Mouse (Mus musculus): ENCODE measurements at regions not wholly inside any gene's neighbourhood (a gene's known extent, or its start where the extent isn't known, plus 50 kb on each side); places are given as distances from the start of the nearest gene placed in this dataset.

DNA sequence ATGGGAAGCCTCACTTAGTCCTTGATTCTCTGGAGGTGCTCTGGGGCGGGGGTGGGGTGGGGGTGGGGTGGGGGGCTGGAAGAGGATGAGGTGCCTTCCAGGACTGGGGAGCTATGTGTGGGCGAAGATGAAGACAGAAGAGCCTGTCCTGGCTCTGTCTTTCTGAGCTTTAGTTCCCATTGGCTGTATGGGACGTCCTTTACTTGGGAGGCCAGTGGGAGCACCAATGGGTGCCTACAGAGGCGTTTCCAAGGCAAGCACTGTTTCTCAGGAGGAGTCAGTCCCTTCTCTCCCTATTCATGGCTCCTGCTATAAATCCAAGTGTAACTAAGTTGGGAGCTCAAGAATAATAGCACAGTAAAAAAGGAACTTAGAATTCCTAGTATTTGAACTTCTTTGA lies 108.9 kb upstream of the Npvf start:
- no peak overlapping the region for H3K9ac ChIP-seq (ENCODE audit: low read depth, low read length)
- no peak for DNase-seq (ENCODE audit: low spot score)
- H3K27ac ChIP-seq, result no peak overlapping the region
- H3K36me3 ChIP-seq (ENCODE audit: insufficient read depth, low read length), result no peaks in the 10 kb centered on the region
- no peak for ATAC-seq (replicated peaks; ENCODE audit: low FRiP score, low read depth)
- no peaks in the 10 kb centered on the region for H3K9me3 ChIP-seq (replicated peaks; ENCODE audit: low read length)
- 62% methylated on average over 4 of the region's 4 CpGs for WGBS
- no peak overlapping the region for H3K4me3 ChIP-seq (replicated peaks; ENCODE audit: low read depth, low read length)
- no peaks in the 10 kb centered on the region for H3K4me1 ChIP-seq (replicated peaks; ENCODE audit: insufficient read depth, low read length)
- no peaks in the 10 kb centered on the region for H3K27me3 ChIP-seq (ENCODE audit: insufficient read depth, low read length)
- no peak for TF ChIP-seq CTCF (IDR thresholded peaks at IDR 0.05; ENCODE audit: low read depth)
- H3K4me2 ChIP-seq (ENCODE audit: low read length), result no peak overlapping the region

DNA sequence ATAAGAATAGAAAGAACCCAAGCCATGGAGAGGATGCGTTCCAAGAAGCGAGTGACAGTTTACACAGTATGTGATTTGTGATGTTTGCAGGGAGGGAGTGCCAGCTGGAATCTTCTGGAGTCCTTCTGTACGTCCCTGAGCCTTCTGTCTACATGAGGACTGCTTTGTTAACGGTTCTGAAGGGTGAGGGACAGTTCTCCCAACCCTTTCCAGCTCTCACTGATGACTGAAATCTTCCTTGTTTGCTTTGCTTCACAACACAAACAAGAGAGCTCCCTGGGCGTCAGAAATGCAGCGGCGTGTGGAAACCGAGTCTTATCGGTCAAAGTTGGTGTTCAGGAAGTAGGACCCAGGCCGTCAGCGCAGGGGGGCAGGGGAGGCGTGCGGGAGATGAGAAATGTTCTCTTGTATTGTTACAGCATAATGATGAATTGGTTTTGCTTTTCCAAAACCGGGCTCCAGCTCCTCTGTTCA lies 112.2 kb upstream of the Npvf start:
- no peak for ATAC-seq (replicated peaks; ENCODE audit: low FRiP score, low read depth)
- Histone ChIP-seq H3K4me2 (ENCODE audit: low read length) (peak overlapping the region; percentile 23; the same call in 1 of the 2 replicates), H3K4me3 (replicated peaks; ENCODE audit: low read depth, low read length) (no peak overlapping the region), H3K27ac (no peak overlapping the region), H3K4me1 (replicated peaks; ENCODE audit: insufficient read depth, low read length) (no peaks in the 10 kb centered on the region), H3K27me3 (ENCODE audit: insufficient read depth, low read length) (no peaks in the 10 kb centered on the region), H3K36me3 (ENCODE audit: insufficient read depth, low read length) (no peaks in the 10 kb centered on the region), H3K9me3 (replicated peaks; ENCODE audit: low read length) (no peaks in the 10 kb centered on the region), H3K9ac (ENCODE audit: low read depth, low read length) (no peak overlapping the region)
- DNase-seq (ENCODE audit: low spot score), result peak; percentile 35
- TF ChIP-seq CTCF (IDR thresholded peaks at IDR 0.05; ENCODE audit: low read depth), result no peak
- 45% methylated on average over 14 of the region's 14 CpGs for WGBS

DNA sequence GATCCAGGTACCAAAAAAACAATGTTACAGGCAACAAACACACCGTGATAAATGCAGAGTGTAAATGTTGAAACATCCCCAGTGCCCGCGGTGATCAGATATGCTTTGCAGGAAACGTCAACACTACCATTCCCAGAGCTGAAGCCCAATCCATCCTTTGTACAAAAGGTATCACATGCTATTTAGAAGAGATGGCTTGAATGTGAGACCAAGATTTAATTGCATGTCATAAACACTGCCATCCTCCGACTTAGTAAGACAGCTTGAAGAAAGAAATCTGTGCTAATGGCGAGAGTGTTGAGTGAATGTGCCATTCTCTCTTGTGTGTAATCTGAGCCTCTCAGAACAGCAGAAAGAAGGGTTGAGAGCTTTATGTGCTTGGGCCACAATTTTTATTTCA lies 112.9 kb upstream of the Npvf start:
- Histone ChIP-seq H3K27me3 (ENCODE audit: insufficient read depth, low read length) (no peaks in the 10 kb centered on the region), H3K9me3 (replicated peaks; ENCODE audit: low read length) (no peaks in the 10 kb centered on the region), H3K4me3 (replicated peaks; ENCODE audit: low read depth, low read length) (no peak overlapping the region), H3K4me1 (replicated peaks; ENCODE audit: insufficient read depth, low read length) (no peaks in the 10 kb centered on the region), H3K36me3 (ENCODE audit: insufficient read depth, low read length) (no peaks in the 10 kb centered on the region), H3K4me2 (ENCODE audit: low read length) (no peak overlapping the region), H3K9ac (ENCODE audit: low read depth, low read length) (no peak overlapping the region), H3K27ac (no peak overlapping the region)
- ATAC-seq (replicated peaks; ENCODE audit: low FRiP score, low read depth) (no peak), DNase-seq (ENCODE audit: low spot score) (no peak)
- TF ChIP-seq CTCF (IDR thresholded peaks at IDR 0.05; ENCODE audit: low read depth), result no peak
- WGBS, result 33% methylated on average over 6 of the region's 6 CpGs

DNA sequence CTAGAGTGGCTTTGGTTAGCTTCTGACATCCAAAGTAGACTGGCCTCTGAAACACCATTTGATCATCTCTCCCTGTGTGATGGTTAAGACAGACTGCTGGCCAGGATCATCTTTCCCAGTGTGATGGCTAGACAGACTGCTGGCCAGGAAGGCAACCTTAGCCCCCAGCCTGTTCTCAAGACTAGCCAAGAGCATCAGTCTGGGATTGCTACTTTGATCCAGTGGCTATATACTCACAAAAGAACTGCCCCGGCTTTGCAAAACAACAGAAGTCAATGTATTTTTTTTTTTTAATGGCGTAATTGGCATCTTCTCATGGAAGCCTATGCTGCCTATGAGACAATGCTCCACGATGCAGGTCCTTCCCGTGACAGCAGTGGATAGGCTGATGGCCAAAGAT lies 113.6 kb upstream of the Npvf start:
- WGBS, result 85% methylated on average over 4 of the region's 4 CpGs
- Histone ChIP-seq H3K4me3 (replicated peaks; ENCODE audit: low read depth, low read length) (no peak overlapping the region), H3K27ac (no peak overlapping the region), H3K36me3 (ENCODE audit: insufficient read depth, low read length) (no peaks in the 10 kb centered on the region), H3K4me2 (ENCODE audit: low read length) (no peak overlapping the region), H3K4me1 (replicated peaks; ENCODE audit: insufficient read depth, low read length) (no peaks in the 10 kb centered on the region), H3K9me3 (replicated peaks; ENCODE audit: low read length) (no peaks in the 10 kb centered on the region), H3K27me3 (ENCODE audit: insufficient read depth, low read length) (no peaks in the 10 kb centered on the region), H3K9ac (ENCODE audit: low read depth, low read length) (no peak overlapping the region)
- no peak for DNase-seq (ENCODE audit: low spot score)
- TF ChIP-seq CTCF (IDR thresholded peaks at IDR 0.05; ENCODE audit: low read depth), result no peak
- ATAC-seq (replicated peaks; ENCODE audit: low FRiP score, low read depth), result no peak

DNA sequence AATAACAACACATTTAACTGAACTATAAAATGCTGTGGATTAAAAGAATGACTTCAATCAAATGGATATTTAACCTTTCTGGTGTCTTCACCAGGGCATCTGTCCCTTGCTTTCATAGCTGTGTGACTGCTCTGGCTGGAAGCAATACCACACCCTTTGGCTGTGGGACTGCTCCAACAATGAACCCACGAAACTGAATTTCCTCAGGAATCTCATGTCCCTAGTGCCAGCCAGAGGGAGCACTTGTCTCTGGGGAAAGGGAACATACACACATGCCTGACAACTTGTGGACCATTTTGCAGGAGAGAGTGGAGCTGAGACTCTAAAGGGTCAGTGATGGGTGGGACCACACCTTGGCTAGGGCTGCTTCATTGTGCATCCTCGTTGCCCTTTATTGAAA lies 114.9 kb upstream of the Npvf start:
- ATAC-seq (replicated peaks; ENCODE audit: low FRiP score, low read depth), result no peak
- no peaks in the 10 kb centered on the region for H3K27me3 ChIP-seq (ENCODE audit: insufficient read depth, low read length)
- no peaks in the 10 kb centered on the region for H3K36me3 ChIP-seq (ENCODE audit: insufficient read depth, low read length)
- WGBS, result 76% methylated on average over 2 of the region's 2 CpGs
- no peak overlapping the region for H3K4me3 ChIP-seq (replicated peaks; ENCODE audit: low read depth, low read length)
- H3K9me3 ChIP-seq (replicated peaks; ENCODE audit: low read length), result no peaks in the 10 kb centered on the region
- no peak for DNase-seq (ENCODE audit: low spot score)
- no peak overlapping the region for H3K4me2 ChIP-seq (ENCODE audit: low read length)
- H3K9ac ChIP-seq (ENCODE audit: low read depth, low read length), result no peak overlapping the region
- no peaks in the 10 kb centered on the region for H3K4me1 ChIP-seq (replicated peaks; ENCODE audit: insufficient read depth, low read length)
- peak; percentile 31; the same call in 1 of the 2 replicates for TF ChIP-seq CTCF (IDR thresholded peaks at IDR 0.05; ENCODE audit: low read depth)
- H3K27ac ChIP-seq, result no peak overlapping the region

DNA sequence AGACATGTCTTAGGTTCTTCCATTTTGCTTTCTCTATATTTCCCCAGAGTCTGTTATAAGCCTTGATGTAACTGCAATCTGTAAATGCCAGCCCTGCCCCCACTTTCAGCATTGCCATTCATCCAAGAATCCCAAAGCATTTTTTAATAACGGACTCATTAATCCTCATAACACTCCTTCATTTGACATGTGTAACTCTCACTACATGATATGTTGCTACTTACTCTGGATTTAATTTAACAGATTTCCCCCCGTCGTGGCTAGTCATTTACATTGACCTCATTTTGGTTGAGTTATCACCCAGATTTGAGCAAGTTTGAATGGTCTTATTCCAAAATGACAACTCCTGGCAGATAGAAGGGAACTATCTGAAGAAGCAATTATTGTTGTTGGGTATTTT lies 116.2 kb upstream of the Npvf start:
- TF ChIP-seq CTCF (IDR thresholded peaks at IDR 0.05; ENCODE audit: low read depth), result no peak
- DNase-seq (ENCODE audit: low spot score) (no peak), ATAC-seq (replicated peaks; ENCODE audit: low FRiP score, low read depth) (no peak)
- WGBS, result 82% methylated on average over 3 of the region's 3 CpGs
- Histone ChIP-seq H3K4me2 (ENCODE audit: low read length) (no peak overlapping the region), H3K27me3 (ENCODE audit: insufficient read depth, low read length) (no peaks in the 10 kb centered on the region), H3K4me3 (replicated peaks; ENCODE audit: low read depth, low read length) (no peak overlapping the region), H3K4me1 (replicated peaks; ENCODE audit: insufficient read depth, low read length) (no peaks in the 10 kb centered on the region), H3K9ac (ENCODE audit: low read depth, low read length) (no peak overlapping the region), H3K9me3 (replicated peaks; ENCODE audit: low read length) (no peaks in the 10 kb centered on the region), H3K36me3 (ENCODE audit: insufficient read depth, low read length) (no peaks in the 10 kb centered on the region), H3K27ac (no peak overlapping the region)

DNA sequence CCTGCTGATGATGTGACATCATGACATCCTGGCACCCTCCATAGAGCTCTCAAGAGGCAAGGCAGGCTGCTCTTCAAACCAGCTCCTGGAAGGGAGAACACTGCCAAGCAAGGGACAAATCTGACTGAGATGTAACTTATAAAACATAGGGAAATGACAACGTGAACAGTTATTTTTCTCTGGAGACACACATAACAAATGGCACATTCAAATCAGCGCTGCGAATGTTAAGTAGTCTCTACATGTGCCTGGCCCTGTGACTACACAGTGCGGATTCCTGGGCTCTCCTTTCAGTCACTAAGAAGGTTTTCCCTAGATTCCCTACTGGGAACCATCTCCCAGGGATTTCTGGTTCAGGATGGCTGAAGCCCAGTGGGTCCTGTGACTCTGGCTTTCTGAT lies 121.4 kb upstream of the Npvf start:
- 0 out of 2 replicates have a peak, but pooled peaks cover 7% of the 10 kb centered on the region for H3K4me1 ChIP-seq (replicated peaks; ENCODE audit: insufficient read depth, low read length)
- ATAC-seq (replicated peaks; ENCODE audit: low FRiP score, low read depth) (no peak), DNase-seq (ENCODE audit: low spot score) (no peak)
- no peaks in the 10 kb centered on the region for H3K27me3 ChIP-seq (ENCODE audit: insufficient read depth, low read length)
- H3K4me3 ChIP-seq (replicated peaks; ENCODE audit: low read depth, low read length), result no peak overlapping the region
- no peak for TF ChIP-seq CTCF (IDR thresholded peaks at IDR 0.05; ENCODE audit: low read depth)
- no peak overlapping the region for H3K9ac ChIP-seq (ENCODE audit: low read depth, low read length)
- WGBS, result 91% methylated on average over 4 of the region's 4 CpGs
- H3K36me3 ChIP-seq (ENCODE audit: insufficient read depth, low read length), result no peaks in the 10 kb centered on the region
- no peak overlapping the region for H3K4me2 ChIP-seq (ENCODE audit: low read length)
- no peak overlapping the region for H3K27ac ChIP-seq
- H3K9me3 ChIP-seq (replicated peaks; ENCODE audit: low read length), result no peaks in the 10 kb centered on the region
